Mouse (Mus musculus): ENCODE measurements around the gene Arsa. TPM values are rescaled to one million over a fixed set of nuclear protein-coding genes. Genes with fewer than 3 reads are reported as not detected.

Gene Arsa
- 22.9 and 28.1 TPM in 2 replicates for polyA plus RNA-seq (2012; rRNA removed)

GRCm38 (mm10) chr15:89477091-89477491 is at the start of gene Arsa:
Gene Arsa (minus strand): TSS chr15:89477425.

GRCm38 (mm10) chr15:89498961-89499688 is 21.9 kb upstream of the Arsa start, which contains the start of gene Shank3:
Gene Shank3 (plus strand): TSS chr15:89499623.

GRCm38 (mm10) chr15:89453865-89454478 is 23.3 kb downstream of the Arsa start, which contains the start of gene Mapk8ip2:
Gene Mapk8ip2 (plus strand): TSS chr15:89453913.

GRCm38 (mm10) chr15:89429352-89430221 is 47.6 kb downstream of the Arsa start, which contains the start of the genes C730034F03Rik, Gm44502 and Chkb:
Gene C730034F03Rik (plus strand): TSS chr15:89429589.
Gene Gm44502 (minus strand): TSS chr15:89429696.
Gene Chkb (minus strand): TSS chr15:89429908.

GRCm38 (mm10) chr15:89425711-89426121 is 51.5 kb downstream of the Arsa start, which contains the start of gene Cpt1b:
Gene Cpt1b (minus strand): TSS chr15:89425863.

Other genes with a start within 250 kb of the Arsa start
- gene Sbf1, start 162.1 kb downstream of the Arsa start, polyA plus RNA-seq (2012; rRNA removed) = 177 and 203 TPM in 2 replicates
- gene Adm2, start 154.7 kb downstream of the Arsa start, polyA plus RNA-seq (2012; rRNA removed) = 0.04 and 0.06 TPM in 2 replicates
- not detected in 2 replicates for gene Miox, start 143.0 kb downstream of the Arsa start, polyA plus RNA-seq (2012; rRNA removed)
- gene Lmf2, start 121.8 kb downstream of the Arsa start, polyA plus RNA-seq (2012; rRNA removed) = 28.3 and 34.0 TPM in 2 replicates
- 118 and 120 TPM in 2 replicates for gene Ncaph2, start 121.7 kb downstream of the Arsa start, polyA plus RNA-seq (2012; rRNA removed)
- gene Sco2, start 103.6 kb downstream of the Arsa start, polyA plus RNA-seq (2012; rRNA removed) = 26.9 and 27.1 TPM in 2 replicates
- 2.6 and 2.8 TPM in 2 replicates for gene Tymp, start 100.4 kb downstream of the Arsa start, polyA plus RNA-seq (2012; rRNA removed)
- 3.2 and 3.6 TPM in 2 replicates for gene Odf3b, start 98.1 kb downstream of the Arsa start, polyA plus RNA-seq (2012; rRNA removed)
- 0.01 TPM in 1 of 2 replicates, not detected in the other for gene Klhdc7b, start 92.5 kb downstream of the Arsa start, polyA plus RNA-seq (2012; rRNA removed)
- gene Syce3, start 66.9 kb downstream of the Arsa start, polyA plus RNA-seq (2012; rRNA removed) = not detected in 2 replicates
- gene Cpt1b, start 51.6 kb downstream of the Arsa start, polyA plus RNA-seq (2012; rRNA removed) = 7.6 and 8.0 TPM in 2 replicates
- gene C730034F03Rik, start 47.8 kb downstream of the Arsa start, polyA plus RNA-seq (2012; rRNA removed) = 3.0 and 3.3 TPM in 2 replicates
- gene Gm44502, start 47.7 kb downstream of the Arsa start, polyA plus RNA-seq (2012; rRNA removed) = 0.28 and 0.29 TPM in 2 replicates
- gene Chkb, start 47.5 kb downstream of the Arsa start, polyA plus RNA-seq (2012; rRNA removed) = 86.7 and 102 TPM in 2 replicates
- gene Mapk8ip2, start 23.5 kb downstream of the Arsa start, polyA plus RNA-seq (2012; rRNA removed) = 68.3 and 76.1 TPM in 2 replicates
- 25.9 and 30.0 TPM in 2 replicates for gene Shank3, start 22.2 kb upstream of the Arsa start, polyA plus RNA-seq (2012; rRNA removed)
- 7.3 and 8.0 TPM in 2 replicates for gene Acr, start 90.9 kb upstream of the Arsa start, polyA plus RNA-seq (2012; rRNA removed)
- gene Rabl2, start 114.5 kb upstream of the Arsa start, polyA plus RNA-seq (2012; rRNA removed) = 99.4 and 109 TPM in 2 replicates

Data from central nervous system, embryonic 14 days (tissue).